Mouse (Mus musculus): ENCODE measurements around the gene Olfr328. TPM values are rescaled to one million over a fixed set of nuclear protein-coding genes. Genes with fewer than 3 reads are reported as not detected.

Gene Olfr328
- 0.18 and 0.37 TPM in 2 replicates for total RNA-seq (2012; rRNA removed)

- TF ChIP-seq CHD2 (IDR thresholded peaks at IDR 0.05; ENCODE audit: low read depth, low read length) (no peak), MAFK (IDR thresholded peaks at IDR 0.05; ENCODE audit: insufficient read depth, low read depth, low read length) (no peak), HCFC1 (IDR thresholded peaks at IDR 0.05; ENCODE audit: borderline replicate concordance, insufficient read depth, low read length) (no peak), ZNF384 (IDR thresholded peaks at IDR 0.05; ENCODE audit: low read depth, low read length) (no peak), ZC3H11A (IDR thresholded peaks at IDR 0.05; ENCODE audit: borderline replicate concordance, low read depth, low read length) (no peak)
- DNase-seq (ENCODE audit: low read depth, low spot score): no peak
- H3K27ac ChIP-seq (ENCODE audit: insufficient read depth, low read depth, low read length, poor library complexity, severe bottlenecking): no peak within 1 kb of the TSS
- H3K9me3 ChIP-seq (ENCODE audit: control insufficient read depth, insufficient read depth, low read depth, low read length): no peaks in the 10 kb centered on the region
- no peaks in the 10 kb centered on the region for H3K36me3 ChIP-seq (ENCODE audit: control insufficient read depth, insufficient read depth, low read length, poor library complexity, severe bottlenecking)
- H3K4me3 ChIP-seq (ENCODE audit: insufficient read depth in 1 of 2, low read depth in 1 of 2, low read length in 2 of 2, poor library complexity in 1 of 2, severe bottlenecking in 1 of 2): no peak within 1 kb of the TSS
- H3K4me1 ChIP-seq (ENCODE audit: control insufficient read depth in 2 of 2, insufficient read depth in 2 of 2, low read length in 2 of 2, poor library complexity in 1 of 2): no peaks in the 10 kb centered on the region
- in situ Hi-C loops (cut with MboI; ENCODE audit: low sequenced_read_pairs in 2 of 2, unreplicated experiment in 2 of 2): no loop called here
- no peak within 1 kb of the TSS for H3K9ac ChIP-seq (ENCODE audit: insufficient read depth, low read depth, low read length, poor library complexity, severe bottlenecking)
Measured at GRCm38 (mm10) chr11:58555536-58555935, at the start of gene Olfr328. Gene Olfr328 (minus strand): TSS chr11:58555636.

- no peak overlapping the region for H3K4me3 ChIP-seq (ENCODE audit: insufficient read depth in 1 of 2, low read depth in 1 of 2, low read length in 2 of 2, poor library complexity in 1 of 2, severe bottlenecking in 1 of 2)
- H3K36me3 ChIP-seq (ENCODE audit: control insufficient read depth, insufficient read depth, low read length, poor library complexity, severe bottlenecking): no peaks in the 10 kb centered on the region
- in situ Hi-C loops (cut with MboI; ENCODE audit: low sequenced_read_pairs in 2 of 2, unreplicated experiment in 2 of 2): no loop called here
- TF ChIP-seq ZC3H11A (IDR thresholded peaks at IDR 0.05; ENCODE audit: borderline replicate concordance, low read depth, low read length) (no peak), CHD2 (IDR thresholded peaks at IDR 0.05; ENCODE audit: low read depth, low read length) (no peak), ZNF384 (IDR thresholded peaks at IDR 0.05; ENCODE audit: low read depth, low read length) (no peak), MAFK (IDR thresholded peaks at IDR 0.05; ENCODE audit: insufficient read depth, low read depth, low read length) (no peak), HCFC1 (IDR thresholded peaks at IDR 0.05; ENCODE audit: borderline replicate concordance, insufficient read depth, low read length) (no peak)
- no peaks in the 10 kb centered on the region for H3K9me3 ChIP-seq (ENCODE audit: control insufficient read depth, insufficient read depth, low read depth, low read length)
- H3K4me1 ChIP-seq (ENCODE audit: control insufficient read depth in 2 of 2, insufficient read depth in 2 of 2, low read length in 2 of 2, poor library complexity in 1 of 2): no peaks in the 10 kb centered on the region; a peak in 1 of 4 replicates
- no peak overlapping the region for H3K27ac ChIP-seq (ENCODE audit: insufficient read depth, low read depth, low read length, poor library complexity, severe bottlenecking)
- H3K9ac ChIP-seq (ENCODE audit: insufficient read depth, low read depth, low read length, poor library complexity, severe bottlenecking): no peak overlapping the region
- DNase-seq (ENCODE audit: low read depth, low spot score): no peak
Measured at GRCm38 (mm10) chr11:58605228-58605627, 49.8 kb upstream of the Olfr328 start.

DNA sequence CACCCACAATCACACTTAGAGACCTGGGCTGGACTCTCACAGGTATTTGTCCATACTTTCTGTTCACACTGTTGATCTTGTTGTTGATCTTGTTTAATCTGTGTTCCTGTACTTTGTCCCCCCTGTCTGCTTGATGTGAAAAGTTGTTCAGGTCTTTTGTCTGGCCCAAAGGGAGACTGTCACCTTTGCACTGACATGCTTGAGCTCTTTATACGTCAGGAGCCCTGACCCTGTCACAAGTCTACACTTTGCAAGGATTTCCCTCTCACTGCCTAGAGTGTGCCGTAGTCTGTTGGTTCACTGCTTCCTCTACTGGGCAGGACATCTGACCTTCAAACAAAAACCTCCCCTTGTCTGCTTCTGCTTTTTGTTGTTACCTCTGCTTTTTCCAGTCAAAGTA, 49.3 kb upstream of the Olfr328 start:
- no peak overlapping the region for H3K9ac ChIP-seq (ENCODE audit: insufficient read depth, low read depth, low read length, poor library complexity, severe bottlenecking)
- H3K9me3 ChIP-seq (ENCODE audit: control insufficient read depth, insufficient read depth, low read depth, low read length): no peaks in the 10 kb centered on the region
- in situ Hi-C loops (cut with MboI; ENCODE audit: low sequenced_read_pairs in 2 of 2, unreplicated experiment in 2 of 2): no loop called here
- no peaks in the 10 kb centered on the region for H3K36me3 ChIP-seq (ENCODE audit: control insufficient read depth, insufficient read depth, low read length, poor library complexity, severe bottlenecking)
- TF ChIP-seq ZC3H11A (IDR thresholded peaks at IDR 0.05; ENCODE audit: borderline replicate concordance, low read depth, low read length) (no peak), ZNF384 (IDR thresholded peaks at IDR 0.05; ENCODE audit: low read depth, low read length) (no peak), MAFK (IDR thresholded peaks at IDR 0.05; ENCODE audit: insufficient read depth, low read depth, low read length) (no peak), CHD2 (IDR thresholded peaks at IDR 0.05; ENCODE audit: low read depth, low read length) (no peak), HCFC1 (IDR thresholded peaks at IDR 0.05; ENCODE audit: borderline replicate concordance, insufficient read depth, low read length) (no peak)
- no peak overlapping the region for H3K27ac ChIP-seq (ENCODE audit: insufficient read depth, low read depth, low read length, poor library complexity, severe bottlenecking)
- H3K4me3 ChIP-seq (ENCODE audit: insufficient read depth in 1 of 2, low read depth in 1 of 2, low read length in 2 of 2, poor library complexity in 1 of 2, severe bottlenecking in 1 of 2): no peak overlapping the region
- DNase-seq (ENCODE audit: low read depth, low spot score): no peak
- H3K4me1 ChIP-seq (ENCODE audit: control insufficient read depth in 2 of 2, insufficient read depth in 2 of 2, low read length in 2 of 2, poor library complexity in 1 of 2): no peaks in the 10 kb centered on the region; a peak in 1 of 4 replicates

DNA sequence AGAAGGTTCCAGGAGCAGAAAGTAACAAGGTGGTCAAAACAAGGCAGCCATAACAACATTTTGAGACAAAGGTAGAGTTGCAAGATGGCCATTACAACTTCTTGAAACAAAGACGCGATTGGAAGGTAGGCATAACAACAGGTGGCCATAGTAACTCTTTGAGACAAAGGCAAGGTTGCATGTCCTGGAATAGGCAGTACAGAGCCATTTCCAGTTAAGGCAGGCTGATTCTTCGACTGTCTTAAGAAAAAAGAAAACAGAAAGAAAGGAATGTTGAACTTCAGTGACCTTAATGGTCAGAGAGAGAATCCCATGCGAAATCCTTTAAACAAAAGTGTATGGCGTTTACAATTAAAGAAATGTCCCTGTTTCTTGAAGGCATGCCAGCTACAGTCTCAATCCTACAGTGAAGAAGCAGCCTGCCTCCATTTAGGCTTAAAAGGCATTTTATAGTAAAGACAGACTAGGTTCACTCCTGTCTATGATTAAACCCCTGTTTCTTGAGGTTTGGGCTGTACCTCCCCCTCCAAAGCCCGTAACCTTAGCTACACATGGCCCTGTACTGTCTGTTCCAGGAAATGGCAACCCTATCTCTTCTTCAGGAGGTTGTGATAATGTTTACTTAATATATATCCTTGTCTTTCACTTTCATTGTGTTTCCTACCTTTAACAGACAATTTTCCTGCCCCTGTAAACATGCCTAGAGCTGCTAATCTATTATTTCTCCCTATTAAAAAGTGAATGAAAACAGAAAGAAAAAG, 47.5 kb upstream of the Olfr328 start:
- H3K36me3 ChIP-seq (ENCODE audit: control insufficient read depth, insufficient read depth, low read length, poor library complexity, severe bottlenecking): no peaks in the 10 kb centered on the region
- in situ Hi-C loops (cut with MboI; ENCODE audit: low sequenced_read_pairs in 2 of 2, unreplicated experiment in 2 of 2): no loop called here

More for the DNA sequence above, 47.5 kb upstream of the Olfr328 start:
- Histone ChIP-seq H3K9me3 (ENCODE audit: control insufficient read depth, insufficient read depth, low read depth, low read length) (no peaks in the 10 kb centered on the region), H3K9ac (ENCODE audit: insufficient read depth, low read depth, low read length, poor library complexity, severe bottlenecking) (no peak overlapping the region), H3K4me1 (ENCODE audit: control insufficient read depth in 2 of 2, insufficient read depth in 2 of 2, low read length in 2 of 2, poor library complexity in 1 of 2) (no peaks in the 10 kb centered on the region; a peak in 1 of 4 replicates), H3K4me3 (ENCODE audit: insufficient read depth in 1 of 2, low read depth in 1 of 2, low read length in 2 of 2, poor library complexity in 1 of 2, severe bottlenecking in 1 of 2) (no peak overlapping the region), H3K27ac (ENCODE audit: insufficient read depth, low read depth, low read length, poor library complexity, severe bottlenecking) (no peak overlapping the region; the same call in 1 of the 2 replicates)
- DNase-seq (ENCODE audit: low read depth, low spot score): peak; percentile 29
- TF ChIP-seq ZC3H11A (IDR thresholded peaks at IDR 0.05; ENCODE audit: borderline replicate concordance, low read depth, low read length) (no peak), HCFC1 (IDR thresholded peaks at IDR 0.05; ENCODE audit: borderline replicate concordance, insufficient read depth, low read length) (no peak), MAFK (IDR thresholded peaks at IDR 0.05; ENCODE audit: insufficient read depth, low read depth, low read length) (no peak), CHD2 (IDR thresholded peaks at IDR 0.05; ENCODE audit: low read depth, low read length) (no peak), ZNF384 (IDR thresholded peaks at IDR 0.05; ENCODE audit: low read depth, low read length) (no peak)
